Mouse (Mus musculus): ENCODE results near the gene Adcy9. TPM values are rescaled to one million over a fixed set of nuclear protein-coding genes. Genes with fewer than 3 reads are reported as not detected.
"Not testable (repeated sequence)": the region's sequence is repeated elsewhere in the genome, so short reads cannot be mapped to it uniquely, and the experiment has no call there.

Gene Adcy9
- total RNA-seq, 2 experiments from 2014 or later = 32.3 to 51.9 TPM

GRCm38 (mm10) chr16:4394991-4395590 is 25.2 kb downstream of the Adcy9 start:
- peak in 1 of 2 experiments; percentile 7 for DNase-seq (ENCODE audit: low spot score in 2 of 2)

DNA sequence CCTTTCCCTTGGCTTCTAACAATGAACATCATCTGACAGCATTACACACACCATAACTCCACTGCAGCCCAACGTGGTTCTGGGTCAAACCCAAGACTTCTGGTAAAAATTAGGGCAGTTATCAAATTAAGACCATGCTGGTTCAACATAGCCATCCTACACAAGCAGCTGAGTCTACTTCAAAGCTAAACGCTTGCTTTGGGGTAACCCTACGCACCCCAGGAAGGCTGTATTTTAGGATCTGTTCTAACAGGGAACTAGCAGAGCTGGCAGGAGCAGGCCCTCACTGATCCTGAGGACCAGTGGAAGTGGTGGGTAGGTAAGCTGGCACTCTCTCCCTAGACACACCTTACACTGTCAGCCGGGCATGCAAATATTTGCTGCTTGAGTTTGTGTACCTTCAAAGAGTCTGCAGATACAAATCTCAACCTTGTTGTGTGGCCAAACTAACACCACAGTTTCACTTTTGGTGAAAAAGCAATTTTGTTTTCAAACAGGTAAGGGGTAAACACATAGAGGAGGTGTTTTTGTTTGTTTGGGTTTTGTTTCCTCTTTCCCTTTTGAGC is 36.7 kb downstream of the Adcy9 start:
- no peak for DNase-seq (ENCODE audit: low spot score in 2 of 2)

DNA sequence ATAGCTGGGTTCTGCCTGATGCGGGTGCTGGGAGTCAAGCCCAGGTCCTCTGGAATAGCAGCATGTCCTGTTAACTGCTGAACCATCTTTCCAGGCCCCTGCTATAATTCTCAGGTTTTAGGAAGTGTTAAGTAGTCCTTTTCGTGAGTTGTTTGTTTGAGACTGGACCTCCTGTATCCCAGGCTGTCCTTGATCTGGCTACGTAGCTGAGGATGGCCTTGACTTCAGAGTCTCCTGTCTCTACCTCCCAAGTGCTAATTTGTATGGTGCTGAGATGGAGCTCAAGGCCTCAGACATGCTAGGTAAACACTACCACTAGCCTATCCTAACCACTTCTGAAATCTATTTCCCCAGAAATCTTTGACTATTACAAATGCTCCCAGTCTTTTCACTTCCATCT is 37.9 kb downstream of the Adcy9 start:
- DNase-seq (ENCODE audit: low spot score in 2 of 2) = no peak

- no peak for DNase-seq (ENCODE audit: low spot score in 2 of 2)
Observed at GRCm38 (mm10) chr16:4381487-4381886, 38.8 kb downstream of the Adcy9 start.

DNA sequence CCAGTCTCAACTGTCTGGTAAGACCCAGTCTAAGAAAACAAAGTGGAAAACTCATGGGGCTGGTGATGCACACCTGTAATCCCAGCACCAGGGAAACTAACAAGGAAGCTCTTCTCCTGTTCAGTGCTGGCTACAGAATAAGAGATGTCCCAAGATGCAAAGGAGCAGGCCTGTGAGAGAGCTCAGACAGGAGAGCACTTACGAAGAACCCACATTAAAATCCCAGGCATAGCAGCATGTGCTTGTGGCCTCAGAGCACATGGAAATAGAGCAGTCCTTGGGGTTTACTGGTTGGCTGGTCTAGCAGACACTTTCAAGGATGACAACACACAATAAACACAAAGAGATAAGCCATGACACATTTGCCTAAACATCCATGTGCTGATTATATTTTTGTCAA is 41.5 kb downstream of the Adcy9 start:
- DNase-seq (ENCODE audit: low spot score in 2 of 2) = no peak

- peak in 1 of 2 experiments; percentile 46 for DNase-seq (ENCODE audit: low spot score in 2 of 2)
Observed at GRCm38 (mm10) chr16:4377556-4377955, 42.7 kb downstream of the Adcy9 start.

DNA sequence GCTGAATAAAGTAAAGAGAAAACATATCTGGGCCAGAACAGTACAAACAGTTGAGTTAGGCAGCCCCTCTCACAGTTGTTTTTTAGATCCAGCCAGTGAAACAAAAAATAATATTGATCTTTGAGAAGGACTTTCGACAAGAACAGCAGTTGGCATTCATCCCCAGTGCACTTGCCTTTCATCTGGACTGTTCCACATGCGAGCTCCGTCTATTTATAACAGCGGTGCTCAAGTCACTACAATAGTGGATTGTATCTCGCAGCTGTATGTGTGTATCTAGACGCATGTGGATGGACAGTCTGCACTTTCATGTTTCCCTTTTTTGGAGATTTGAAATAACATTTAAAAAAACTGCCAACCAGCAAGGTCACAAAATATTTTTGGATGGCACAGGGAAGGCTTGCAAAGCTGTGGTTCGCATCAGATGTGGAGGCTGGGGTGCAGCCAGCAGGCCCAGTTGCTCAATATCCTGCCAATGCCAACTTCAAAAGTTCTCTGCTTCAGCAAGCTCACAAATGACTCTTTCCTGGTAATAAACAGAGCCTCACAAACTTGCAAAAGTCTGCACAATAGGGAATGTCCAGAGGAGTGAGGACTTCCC is 45.4 kb downstream of the Adcy9 start:
- peak in 1 of 2 experiments; percentile 47 for DNase-seq (ENCODE audit: low spot score in 2 of 2)

- DNase-seq (ENCODE audit: low spot score in 2 of 2) = no peak
Observed at GRCm38 (mm10) chr16:4374270-4374669, 46.0 kb downstream of the Adcy9 start.

DNA sequence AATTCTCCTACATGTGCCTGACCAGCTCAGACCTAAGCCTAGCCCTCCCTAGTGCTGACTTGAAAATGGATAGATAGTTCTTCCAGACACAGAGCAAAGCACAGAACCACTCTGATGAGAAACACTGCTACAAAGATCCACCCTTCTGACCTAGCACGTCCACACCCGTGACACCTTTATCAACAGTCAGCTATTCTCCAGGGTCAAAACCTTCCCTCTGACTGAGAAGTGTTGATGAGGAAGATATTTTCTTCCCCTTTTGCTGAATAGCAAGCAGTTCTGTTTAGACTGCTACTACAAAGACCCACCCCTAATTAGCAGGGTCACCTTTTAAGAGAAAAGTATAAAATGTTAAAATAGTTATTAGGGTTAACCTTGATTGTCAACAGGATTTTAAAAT is 49.3 kb downstream of the Adcy9 start:
- no peak for DNase-seq (ENCODE audit: low spot score in 2 of 2)

- peak; percentile 62 to 69 for DNase-seq (ENCODE audit: low spot score in 2 of 2)
Observed at GRCm38 (mm10) chr16:4370141-4370541, 50.2 kb downstream of the Adcy9 start.

- no peak for DNase-seq (ENCODE audit: low spot score in 2 of 2)
Observed at GRCm38 (mm10) chr16:4367930-4368329, 52.4 kb downstream of the Adcy9 start.

GRCm38 (mm10) chr16:4367291-4367690 is 53.0 kb downstream of the Adcy9 start:
- no peak for DNase-seq (ENCODE audit: low spot score in 2 of 2)

DNA sequence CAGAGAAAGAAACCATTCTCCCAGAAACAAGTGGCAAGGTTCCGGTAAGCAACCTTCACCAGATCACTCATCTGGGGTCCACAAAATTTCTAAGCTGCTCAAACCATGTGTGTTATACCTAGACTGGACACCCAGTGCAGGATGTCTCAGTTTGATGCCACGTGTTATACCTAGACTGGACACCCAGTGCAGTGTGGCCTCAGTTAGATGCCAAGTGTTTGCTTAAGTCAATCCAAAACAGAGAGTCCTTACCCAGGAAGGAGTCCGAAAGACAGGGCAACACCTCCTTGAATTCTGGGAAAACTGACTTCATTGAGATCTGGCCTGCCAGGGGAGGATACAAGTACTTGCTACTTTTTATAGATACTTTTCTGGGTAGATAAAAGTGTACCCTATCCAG is 53.6 kb downstream of the Adcy9 start:
- no peak for DNase-seq (ENCODE audit: low spot score in 2 of 2)

- DNase-seq (ENCODE audit: low spot score in 2 of 2) = no peak
Observed at GRCm38 (mm10) chr16:4363341-4364116, 56.8 kb downstream of the Adcy9 start.

- no peak for DNase-seq (ENCODE audit: low spot score in 2 of 2)
Observed at GRCm38 (mm10) chr16:4355260-4356043, 64.8 kb downstream of the Adcy9 start.

DNA sequence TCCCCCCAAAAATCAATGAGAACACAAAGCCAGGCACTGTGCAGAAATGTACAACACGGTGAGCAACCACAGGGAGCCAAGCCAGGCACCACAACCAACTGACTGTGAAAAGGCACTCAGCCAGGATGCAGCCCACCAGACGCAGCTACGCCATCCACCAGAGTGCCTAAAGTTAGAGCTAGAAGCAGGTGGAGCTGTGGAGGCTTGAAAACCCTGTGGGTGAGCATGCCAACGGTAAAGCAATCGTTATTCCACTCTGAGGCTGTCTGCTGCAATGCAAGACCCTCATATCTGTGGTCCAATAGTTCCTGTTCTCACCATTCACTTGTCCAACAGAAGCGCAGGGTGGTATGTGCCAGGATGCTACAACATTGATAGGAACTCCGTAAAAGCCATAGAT is 77.7 kb downstream of the Adcy9 start:
- DNase-seq (ENCODE audit: low spot score in 2 of 2) = no peak

DNA sequence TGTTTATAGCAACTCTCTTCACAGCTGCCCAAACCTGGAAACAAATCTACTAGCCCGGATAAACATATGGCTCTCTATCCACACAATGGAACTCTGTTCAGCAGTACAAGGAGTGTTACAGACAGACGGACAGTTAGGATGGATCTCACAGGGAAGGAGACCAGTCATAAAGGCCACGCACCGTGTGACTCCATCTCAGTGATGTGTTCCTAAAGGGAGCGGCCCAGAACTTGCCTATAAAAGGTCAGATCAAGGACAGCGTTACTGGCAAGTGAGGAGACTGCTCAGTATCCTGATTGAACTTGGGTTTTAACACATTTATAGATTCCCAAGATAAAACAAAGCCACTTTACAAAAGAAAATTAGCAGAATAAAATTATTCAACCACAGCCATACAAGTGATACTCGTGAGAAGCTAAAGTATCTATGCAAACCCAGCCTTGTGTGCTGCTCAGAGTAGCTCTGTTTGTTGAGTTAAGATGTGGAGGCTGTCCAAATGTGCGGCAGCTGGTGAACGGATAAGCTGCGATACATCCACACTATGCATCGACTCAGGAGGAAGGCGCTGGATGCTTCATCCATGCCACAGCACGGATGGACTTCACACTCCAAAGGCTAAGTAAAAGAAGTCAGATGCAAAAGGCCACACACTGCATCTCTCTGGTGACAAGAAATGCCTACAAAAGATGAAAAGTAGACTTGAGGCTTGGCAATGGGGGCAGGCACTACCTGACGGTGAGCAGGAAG is 78.8 kb downstream of the Adcy9 start:
- DNase-seq (ENCODE audit: low spot score in 2 of 2) = no peak

- DNase-seq (ENCODE audit: low spot score in 2 of 2) = not testable (repeated sequence)
Observed at GRCm38 (mm10) chr16:4339216-4339615, 81.1 kb downstream of the Adcy9 start.

GRCm38 (mm10) chr16:4337269-4337668 is 83.0 kb downstream of the Adcy9 start:
- DNase-seq (ENCODE audit: low spot score in 2 of 2) = no peak

- DNase-seq (ENCODE audit: low spot score in 2 of 2) = no peak
Observed at GRCm38 (mm10) chr16:4333788-4334187, 86.5 kb downstream of the Adcy9 start.

All from adrenal gland, adult 18-20 months (tissue).